Mouse (Mus musculus) forebrain, embryonic 14.5 days (tissue): ENCODE data around the gene Sorbs1. TPM values are rescaled to one million over a fixed set of nuclear protein-coding genes. Genes with fewer than 3 reads are reported as not detected.
A peak's percentile ranks its signal among the peaks of the same experiment; 100 is the strongest.

ENCODE experiments used
- ATAC-seq: fragments of 200-750 bp; cut with Nextera tagmentation; 2 replicates; pipeline ENCODE4 v1.8.0; 2017; ENCODE audit warnings: mild to moderate bottlenecking, moderate library complexity
- DNase-seq: peaks from one replicate; pipeline ENCODE4 v3.0.0-alpha.2; 2015; ENCODE audit warnings: low spot score
- H3K27ac ChIP-seq: fragments of 300-500 bp; sonication (generic); 2 replicates; pipeline ENCODE4 v1.5.1; 2014; ENCODE audit warnings: low read depth, mild to moderate bottlenecking, control low read depth, low read length, moderate library complexity
- H3K27me3 ChIP-seq: fragments of 300-500 bp; sonication (generic); replicated peaks from 2 replicates; pipeline ENCODE4 v1.6.1; 2014; ENCODE audit warnings: low read length, control low read depth, mixed read lengths; ENCODE audit not compliant: control insufficient read depth, insufficient read depth
- H3K36me3 ChIP-seq: fragments of 300-500 bp; sonication (generic); 2 replicates; pipeline ENCODE4 v1.6.1; 2014; ENCODE audit warnings: low read length, control low read depth; ENCODE audit not compliant: control insufficient read depth, insufficient read depth
- H3K4me1 ChIP-seq: fragments of 300-500 bp; sonication (generic); 2 replicates; pipeline ENCODE4 v1.6.1; 2014; ENCODE audit warnings: antibody characterized with exemption, low read length, control low read depth; ENCODE audit not compliant: control insufficient read depth, insufficient read depth
- H3K4me2 ChIP-seq: fragments of 300-500 bp; sonication (generic); 2 replicates; pipeline ENCODE4 v1.6.1; 2014; ENCODE audit warnings: mild to moderate bottlenecking, control low read depth, low read length
- H3K4me3 ChIP-seq: fragments of 300-500 bp; sonication (generic); 2 replicates; pipeline ENCODE4 v1.5.1; 2014; ENCODE audit warnings: low read depth, low read length, control low read depth
- H3K9ac ChIP-seq: fragments of 300-500 bp; sonication (generic); 2 replicates; pipeline ENCODE4 v1.6.1; 2014; ENCODE audit warnings: mild to moderate bottlenecking, low read length, control low read depth, moderate library complexity
- H3K9me3 ChIP-seq: fragments of 300-500 bp; sonication (generic); replicated peaks from 2 replicates; pipeline ENCODE4 v1.6.1; 2016; ENCODE audit warnings: low read length, control low read depth, mixed read lengths; ENCODE audit not compliant: control insufficient read depth
- WGBS: fragments of 180-500 bp; shearing (Covaris S2); extraction: QIAGEN DNeasy Blood & Tissue Kit; methylation state at CpG from one replicate; pipeline ENCODE4 v1.1.7; 2014; 5-methylcytosine and 5-hydroxymethylcytosine counted together
- polyA plus RNA-seq: library from polyadenylated mRNA; unstranded; fragments of >200 nt; fragmentation: Nextera tagmentation; extraction: Ambion mirVana; gene quantifications from 2 replicates; pipeline ENCODE4 v1.2.1, GENCODE M21; 2014

The Sorbs1 gene
- polyA plus RNA-seq, 1 experiment from 2014 or later: 61.1 TPM

- H3K4me3 ChIP-seq: no peak overlapping the region
- no peak for ATAC-seq
- no peak overlapping the region for H3K27ac ChIP-seq
- no peaks in the 10 kb centered on the region for H3K9me3 ChIP-seq
- peaks cover 14% of the 10 kb centered on the region; the same call in 1 of the 2 replicates for H3K4me1 ChIP-seq
- WGBS: 84% methylated on average over 18 of the region's 18 CpGs
- no peaks in the 10 kb centered on the region for H3K27me3 ChIP-seq
- no peak for DNase-seq
- H3K9ac ChIP-seq: no peak overlapping the region
- no peak overlapping the region for H3K4me2 ChIP-seq
- peaks cover 16% of the 10 kb centered on the region; the same call in 1 of the 2 replicates for H3K36me3 ChIP-seq
Observed at GRCm38 (mm10) chr19:40369852-40370811, 143.4 kb downstream of the Sorbs1 start.

- H3K4me3 ChIP-seq: no peak overlapping the region
- H3K9me3 ChIP-seq: no peaks in the 10 kb centered on the region
- H3K27ac ChIP-seq: no peak overlapping the region
- 92% methylated on average over 2 of the region's 2 CpGs for WGBS
- H3K27me3 ChIP-seq: no peaks in the 10 kb centered on the region
- DNase-seq: no peak
- no peak overlapping the region for H3K4me2 ChIP-seq
- H3K4me1 ChIP-seq: peaks cover 14% of the 10 kb centered on the region; the same call in 1 of the 2 replicates
- H3K36me3 ChIP-seq: peaks cover 28% of the 10 kb centered on the region
- no peak for ATAC-seq
- no peak overlapping the region for H3K9ac ChIP-seq
Observed at GRCm38 (mm10) chr19:40368517-40368916, 145.1 kb downstream of the Sorbs1 start.

GRCm38 (mm10) chr19:40366163-40366941, 147.2 kb downstream of the Sorbs1 start:
- no peak overlapping the region for H3K27ac ChIP-seq
- H3K4me1 ChIP-seq: peaks cover 14% of the 10 kb centered on the region; the same call in 1 of the 2 replicates
- 27% methylated on average over 11 of the region's 11 CpGs for WGBS
- no peak overlapping the region for H3K4me3 ChIP-seq
- no peaks in the 10 kb centered on the region for H3K9me3 ChIP-seq
- peaks cover 28% of the 10 kb centered on the region for H3K36me3 ChIP-seq
- ATAC-seq (peak; percentile 76), DNase-seq (peak; percentile 80)
- H3K9ac ChIP-seq: no peak overlapping the region
- no peak overlapping the region for H3K4me2 ChIP-seq
- no peaks in the 10 kb centered on the region for H3K27me3 ChIP-seq

- no peak for ATAC-seq
- Histone ChIP-seq H3K9me3 (no peaks in the 10 kb centered on the region), H3K4me1 (peaks cover 14% of the 10 kb centered on the region; the same call in 1 of the 2 replicates), H3K36me3 (peaks cover 26% of the 10 kb centered on the region), H3K27me3 (no peaks in the 10 kb centered on the region), H3K4me3 (no peak overlapping the region), H3K27ac (0 out of 2 replicates have a peak overlapping the region, but pooled peaks have one; percentile 6), H3K9ac (no peak overlapping the region), H3K4me2 (no peak overlapping the region)
- WGBS: 90% methylated on average over 5 of the region's 5 CpGs
- peak; percentile 37 for DNase-seq
Observed at GRCm38 (mm10) chr19:40365137-40365536, 148.4 kb downstream of the Sorbs1 start.

DNA sequence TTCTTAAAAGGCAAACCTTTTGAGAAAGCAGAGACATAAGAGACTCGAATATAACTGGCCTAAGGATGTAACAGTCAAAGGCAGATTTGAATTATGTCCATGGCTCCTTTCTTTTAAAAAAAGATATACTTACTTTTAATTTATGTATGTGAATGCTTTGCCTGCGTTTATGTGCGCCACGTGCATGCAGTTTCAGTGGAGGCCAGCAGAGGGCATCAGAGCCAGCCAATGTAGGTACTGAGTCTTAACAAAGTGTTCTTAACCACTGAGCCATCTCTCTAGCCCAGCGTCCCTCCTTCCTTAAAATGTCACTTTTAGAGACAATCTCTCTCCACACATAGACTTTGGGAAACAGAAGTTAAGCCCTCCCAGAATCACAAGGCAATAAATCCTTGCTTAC, 150.1 kb downstream of the Sorbs1 start:
- no peaks in the 10 kb centered on the region for H3K27me3 ChIP-seq
- no peak overlapping the region for H3K27ac ChIP-seq
- H3K4me2 ChIP-seq: no peak overlapping the region
- H3K9ac ChIP-seq: no peak overlapping the region
- H3K4me3 ChIP-seq: no peak overlapping the region
- ATAC-seq (no peak), DNase-seq (no peak)
- H3K4me1 ChIP-seq: peaks cover 14% of the 10 kb centered on the region; the same call in 1 of the 2 replicates
- H3K36me3 ChIP-seq: peaks cover 17% of the 10 kb centered on the region
- 95% methylated on average over 5 of the region's 5 CpGs for WGBS
- no peaks in the 10 kb centered on the region for H3K9me3 ChIP-seq

DNA sequence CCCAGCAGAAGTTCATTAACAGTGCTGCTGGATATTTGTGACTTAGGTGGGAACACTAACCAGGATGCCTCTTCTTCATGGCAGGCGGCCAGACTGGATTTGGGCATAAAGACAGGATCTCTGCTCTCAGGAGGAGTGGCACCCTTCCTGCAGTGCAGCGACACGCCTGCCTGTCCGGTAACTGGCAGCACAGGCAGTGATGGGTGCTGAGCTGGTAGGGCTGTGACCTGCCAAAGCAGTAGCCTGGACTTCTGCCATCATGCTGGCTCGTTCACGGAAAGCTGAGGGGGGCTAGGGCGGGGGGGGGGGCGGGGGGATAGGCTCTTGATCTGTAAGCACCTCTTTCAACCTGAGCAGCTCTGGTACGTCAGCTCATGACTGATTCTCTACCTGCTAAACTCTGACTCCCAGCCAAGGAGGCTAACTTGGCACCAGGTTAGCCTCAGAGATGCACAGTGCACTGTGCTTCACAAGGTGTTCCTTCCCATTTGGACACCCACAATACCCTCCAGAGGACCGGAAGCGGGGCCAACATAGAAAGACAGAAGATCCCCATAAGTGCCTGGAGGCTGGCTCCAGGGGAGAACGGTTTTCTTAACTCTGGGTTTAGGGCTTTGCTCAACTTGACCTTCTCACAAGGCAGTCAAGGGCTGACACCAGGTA, 151.2 kb downstream of the Sorbs1 start:
- Histone ChIP-seq H3K9ac (no peak overlapping the region), H3K4me3 (no peak overlapping the region), H3K4me2 (no peak overlapping the region), H3K27ac (no peak overlapping the region), H3K9me3 (no peaks in the 10 kb centered on the region), H3K36me3 (peaks cover 17% of the 10 kb centered on the region), H3K27me3 (no peaks in the 10 kb centered on the region), H3K4me1 (peaks cover 14% of the 10 kb centered on the region; the same call in 1 of the 2 replicates)
- DNase-seq: peak; percentile 46
- 58% methylated on average over 11 of the region's 12 CpGs for WGBS
- 0 out of 2 replicates have a peak, but pooled peaks have one; percentile 19 for ATAC-seq

- ATAC-seq (no peak), DNase-seq (no peak)
- no peaks in the 10 kb centered on the region for H3K9me3 ChIP-seq
- no peak overlapping the region for H3K27ac ChIP-seq
- H3K27me3 ChIP-seq: no peaks in the 10 kb centered on the region
- peaks cover 6% of the 10 kb centered on the region; the same call in 1 of the 2 replicates for H3K4me1 ChIP-seq
- H3K9ac ChIP-seq: no peak overlapping the region
- no peak overlapping the region for H3K4me2 ChIP-seq
- 81% methylated on average over 5 of the region's 5 CpGs for WGBS
- peaks cover 17% of the 10 kb centered on the region for H3K36me3 ChIP-seq
- H3K4me3 ChIP-seq: no peak overlapping the region
Observed at GRCm38 (mm10) chr19:40359712-40360394, 153.7 kb downstream of the Sorbs1 start.
